Mouse (Mus musculus): ENCODE data around the gene Zfpm1. TPM values are rescaled to one million over a fixed set of nuclear protein-coding genes. Genes with fewer than 3 reads are reported as not detected.
A peak's percentile ranks its signal among the peaks of the same experiment; 100 is the strongest.
"Not testable (repeated sequence)": the region's sequence is repeated elsewhere in the genome, so short reads cannot be mapped to it uniquely, and the experiment has no call there.

The Zfpm1 gene
- total RNA-seq, 2 experiments from 2014 or later: 32.9 to 42.5 TPM

DNA sequence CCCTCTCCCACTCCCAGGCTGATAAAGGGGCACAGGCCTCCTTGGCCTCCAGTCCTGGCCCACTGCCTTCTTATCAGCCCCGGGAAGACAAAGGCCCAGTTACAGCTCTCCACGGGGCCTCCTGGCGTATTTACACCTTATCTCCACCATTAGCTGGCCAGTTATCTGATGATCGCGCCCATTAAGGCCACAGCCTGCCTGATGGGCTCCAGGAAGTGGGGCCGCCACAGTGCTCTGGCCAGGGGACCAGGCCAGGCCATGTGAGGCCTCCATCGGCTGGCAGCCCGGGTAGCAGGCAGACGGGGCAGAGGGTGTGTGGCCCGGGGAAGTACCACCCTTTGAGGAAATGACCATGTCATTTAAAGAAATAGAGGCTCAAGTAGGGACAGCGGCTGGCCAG is 40.9 kb downstream of the Zfpm1 start:
- DNase-seq (ENCODE audit: low spot score in 2 of 2): no peak

DNA sequence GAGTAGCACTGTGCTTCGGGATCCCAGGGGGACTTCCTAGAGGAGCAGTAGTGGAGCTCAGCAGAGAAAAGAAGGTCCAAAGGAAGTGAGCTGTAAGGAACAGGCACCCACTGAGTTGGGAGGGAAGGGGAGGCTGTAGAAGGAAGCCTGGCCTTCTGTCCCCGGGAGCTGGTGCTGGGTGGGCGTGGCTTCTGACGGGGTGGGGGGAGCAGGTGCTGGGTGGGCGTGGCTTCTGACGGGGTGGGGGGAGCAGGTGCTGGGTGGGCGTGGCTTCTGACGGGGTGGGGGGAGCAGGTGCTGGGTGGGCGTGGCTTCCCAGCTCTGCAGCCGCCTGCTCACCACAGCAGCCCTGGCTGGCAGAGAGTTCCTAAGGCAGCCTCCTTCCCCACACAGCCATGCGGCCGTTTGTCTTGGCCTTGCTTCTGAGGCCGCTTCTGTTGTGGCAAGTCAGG is 42.0 kb downstream of the Zfpm1 start:
- DNase-seq (ENCODE audit: low spot score in 2 of 2): not testable (repeated sequence)

DNA sequence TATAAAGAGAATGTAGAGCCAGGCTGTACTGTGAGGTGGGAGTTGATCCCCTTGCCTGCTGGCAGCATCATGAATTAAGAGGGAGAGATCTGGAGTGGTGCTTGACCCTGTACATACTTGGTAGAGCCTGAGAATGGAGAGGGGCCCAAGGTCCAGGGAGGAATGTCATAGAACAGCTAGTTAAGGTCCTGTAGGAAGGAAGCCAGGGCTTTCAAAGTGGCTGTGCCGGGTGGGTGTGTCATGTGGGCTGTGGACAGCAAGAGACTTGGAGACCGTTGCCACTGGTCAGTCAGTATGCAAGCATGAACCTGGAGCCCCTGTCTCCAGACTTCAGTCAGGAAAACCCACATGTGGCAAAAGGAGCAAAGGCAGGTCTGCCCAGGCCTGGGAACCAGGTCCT is 43.3 kb downstream of the Zfpm1 start:
- DNase-seq (ENCODE audit: low spot score in 2 of 2): no peak

DNA sequence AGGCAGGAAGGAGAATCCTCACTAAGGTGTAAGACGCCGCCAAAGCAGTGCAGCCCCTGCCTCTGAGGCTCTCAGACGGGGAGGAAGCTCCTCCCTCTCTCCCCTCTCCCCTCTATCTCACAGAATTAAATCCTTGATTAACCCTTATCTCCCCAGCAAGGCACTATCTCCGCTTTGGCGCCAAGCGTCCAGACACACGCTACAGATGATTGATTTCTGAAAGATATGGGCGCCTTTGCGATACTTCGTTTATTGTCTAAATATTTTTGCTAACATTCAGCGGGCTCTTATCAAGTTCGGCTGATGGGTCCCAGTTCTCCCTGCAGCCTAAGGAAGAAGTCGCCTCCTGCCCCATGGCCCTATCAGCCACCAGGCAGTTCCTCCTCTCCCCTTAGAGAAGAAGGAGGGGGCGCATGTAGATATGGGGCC is 44.2 kb downstream of the Zfpm1 start:
- DNase-seq (ENCODE audit: low spot score in 2 of 2): no peak

DNA sequence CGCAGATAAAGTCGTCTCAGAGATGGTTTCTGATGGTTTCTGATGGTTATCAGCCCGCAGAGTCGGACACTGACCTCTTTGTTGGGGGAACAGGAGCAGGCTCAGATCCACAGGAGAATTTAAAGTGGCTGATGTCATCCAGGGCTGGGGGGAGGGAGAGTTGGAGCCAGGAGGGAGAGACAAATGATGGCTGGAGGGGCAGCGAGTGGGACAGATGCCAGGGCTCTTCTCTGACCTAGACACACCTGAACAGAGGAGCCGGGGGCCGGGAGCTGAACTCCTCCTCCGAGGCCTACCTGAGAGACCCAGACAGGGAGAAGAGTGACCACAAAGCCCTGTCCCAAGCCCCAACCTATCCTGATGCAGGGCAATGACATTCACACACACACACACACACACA is 47.1 kb downstream of the Zfpm1 start:
- no peak for DNase-seq (ENCODE audit: low spot score in 2 of 2)

DNA sequence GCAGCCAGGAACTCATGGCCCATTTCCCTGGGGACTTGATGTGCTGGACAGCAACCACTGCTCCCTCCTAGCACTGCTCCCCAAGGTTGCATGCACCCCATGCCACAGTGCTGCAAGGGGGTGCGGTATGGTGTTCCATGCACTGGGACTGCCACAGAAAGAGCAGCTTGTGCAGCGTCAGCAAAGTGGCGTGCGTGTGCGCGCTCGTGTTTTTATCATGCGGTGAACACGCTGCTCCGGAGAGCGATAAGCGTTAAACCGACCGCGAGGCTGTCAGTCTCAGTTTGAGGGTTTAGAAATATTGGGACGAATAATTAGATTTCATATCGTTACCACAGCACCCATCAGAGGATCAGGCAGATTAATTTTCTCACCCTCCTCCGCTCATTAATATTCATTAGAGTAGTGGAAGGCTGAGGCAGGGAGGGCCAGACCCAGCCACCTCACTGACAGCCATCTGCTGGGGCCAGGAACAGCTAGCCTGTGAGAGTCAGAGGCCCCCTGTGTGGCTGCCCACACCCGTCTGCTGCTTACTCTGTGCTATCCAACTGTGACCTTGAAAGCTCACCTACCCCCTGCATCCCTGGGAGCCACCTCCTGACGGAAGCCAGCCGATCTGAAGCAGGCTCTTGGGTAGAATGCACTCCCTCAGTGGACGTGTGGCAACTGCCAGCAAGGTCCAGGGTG is 47.8 kb downstream of the Zfpm1 start:
- DNase-seq (ENCODE audit: low spot score in 2 of 2): no peak

DNA sequence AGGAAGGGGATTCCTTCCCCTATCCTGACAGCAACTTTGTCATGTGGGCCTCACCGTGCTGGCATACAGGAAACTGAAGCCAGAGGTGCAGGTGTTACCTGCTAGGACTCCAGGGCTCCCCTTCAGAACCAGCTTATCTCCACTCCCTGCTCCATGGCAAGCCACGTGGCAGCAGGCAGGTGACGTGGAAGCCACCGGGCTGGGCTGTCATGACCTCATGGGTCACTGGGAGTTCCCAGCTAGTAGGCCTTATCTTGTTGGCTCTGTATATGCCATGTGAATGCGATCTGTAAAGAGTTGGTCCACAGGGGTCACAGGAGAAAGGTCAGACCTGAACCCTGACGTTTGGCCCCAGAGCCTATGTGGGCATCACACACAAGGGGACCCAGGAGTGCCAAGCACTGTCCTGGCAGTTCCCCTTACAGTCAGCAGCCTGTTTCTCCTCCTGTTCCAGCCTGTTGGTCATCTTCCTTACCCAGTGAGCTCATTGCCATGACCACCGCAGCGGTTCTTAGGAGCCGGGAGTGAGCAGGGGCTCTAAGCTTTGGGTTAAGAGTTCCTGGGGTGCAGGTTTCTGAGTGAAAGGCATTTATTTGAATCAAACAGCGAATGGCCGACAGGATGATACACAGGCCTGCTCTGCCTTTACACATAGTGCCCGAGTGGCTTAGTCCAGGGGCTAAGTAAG is 48.6 kb downstream of the Zfpm1 start:
- DNase-seq (ENCODE audit: low spot score in 2 of 2): no peak

DNA sequence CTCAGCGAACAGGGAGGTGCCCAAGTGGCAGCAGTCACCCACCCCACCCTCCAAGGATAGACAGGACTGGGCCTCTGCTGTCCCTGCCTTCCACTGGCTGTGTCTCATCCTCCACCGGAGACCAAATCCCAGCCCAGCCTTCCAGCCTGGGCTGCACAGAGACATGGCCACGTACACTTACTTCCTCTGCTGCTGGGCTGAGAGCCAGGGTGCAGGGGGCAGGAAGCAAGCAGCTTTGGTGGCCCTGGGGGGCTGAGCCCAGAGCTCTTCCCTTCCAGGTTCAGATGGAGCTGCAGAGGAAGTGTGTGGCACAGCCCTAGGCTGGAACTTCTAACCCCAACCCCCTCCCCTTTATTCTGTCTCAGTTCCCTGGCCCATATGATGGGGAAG is 49.2 kb downstream of the Zfpm1 start:
- no peak for DNase-seq (ENCODE audit: low spot score in 2 of 2)

DNA sequence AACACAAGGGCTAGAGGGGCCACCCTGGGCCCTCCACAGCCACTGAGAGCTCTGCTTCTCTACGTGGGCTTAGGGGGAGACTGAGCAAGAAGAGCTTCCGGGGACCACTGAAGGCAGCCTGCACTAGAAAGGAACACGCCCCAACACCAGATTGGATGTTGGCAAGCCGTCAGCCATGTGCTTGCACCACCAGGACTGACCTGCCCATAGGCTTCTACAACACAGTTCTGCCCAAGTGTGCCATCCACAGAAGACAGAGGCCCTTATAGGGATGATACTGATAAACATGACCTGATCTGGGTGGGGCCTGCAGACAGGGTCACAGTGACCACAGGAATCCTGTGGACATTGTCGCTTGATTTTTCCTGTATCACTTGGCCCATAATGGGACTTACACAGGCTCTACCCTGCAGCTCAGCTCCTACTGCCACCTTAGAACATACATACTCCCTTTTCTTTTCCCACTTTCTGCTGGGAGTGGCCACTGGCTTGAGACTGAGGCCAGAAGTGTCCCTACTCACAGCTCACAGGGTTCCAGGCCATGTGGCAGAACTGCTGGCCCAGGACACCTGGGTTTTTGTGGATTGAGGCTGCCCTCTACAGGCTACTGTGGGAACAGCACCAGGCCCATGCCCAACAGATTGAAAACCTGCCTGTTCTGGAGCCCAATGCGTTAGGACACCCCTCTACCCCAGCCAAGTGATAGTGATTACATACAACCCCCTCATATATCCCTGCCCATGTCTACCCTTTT is 51.0 kb downstream of the Zfpm1 start:
- DNase-seq (ENCODE audit: low spot score in 2 of 2): peak; percentile 69 to 77

DNA sequence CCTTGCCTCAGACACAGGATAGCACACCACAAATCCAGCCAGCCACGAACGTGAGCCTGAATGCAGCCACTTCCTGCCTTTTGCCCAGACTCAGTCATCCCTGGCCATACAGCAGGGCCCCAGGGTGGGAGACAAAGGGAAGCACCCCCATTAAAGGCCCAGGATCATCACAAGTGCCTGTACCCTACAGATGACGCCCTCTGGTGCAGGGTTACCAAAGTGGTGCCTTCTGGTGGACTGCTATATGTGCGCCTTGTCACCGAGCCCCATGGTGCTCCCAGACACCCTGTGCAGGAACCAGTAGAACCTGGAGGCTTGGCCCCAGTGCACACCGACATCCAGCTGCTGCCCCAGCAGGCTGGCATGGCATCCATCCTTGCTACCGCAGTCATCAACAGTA is 51.6 kb downstream of the Zfpm1 start:
- no peak for DNase-seq (ENCODE audit: low spot score in 2 of 2)

DNA sequence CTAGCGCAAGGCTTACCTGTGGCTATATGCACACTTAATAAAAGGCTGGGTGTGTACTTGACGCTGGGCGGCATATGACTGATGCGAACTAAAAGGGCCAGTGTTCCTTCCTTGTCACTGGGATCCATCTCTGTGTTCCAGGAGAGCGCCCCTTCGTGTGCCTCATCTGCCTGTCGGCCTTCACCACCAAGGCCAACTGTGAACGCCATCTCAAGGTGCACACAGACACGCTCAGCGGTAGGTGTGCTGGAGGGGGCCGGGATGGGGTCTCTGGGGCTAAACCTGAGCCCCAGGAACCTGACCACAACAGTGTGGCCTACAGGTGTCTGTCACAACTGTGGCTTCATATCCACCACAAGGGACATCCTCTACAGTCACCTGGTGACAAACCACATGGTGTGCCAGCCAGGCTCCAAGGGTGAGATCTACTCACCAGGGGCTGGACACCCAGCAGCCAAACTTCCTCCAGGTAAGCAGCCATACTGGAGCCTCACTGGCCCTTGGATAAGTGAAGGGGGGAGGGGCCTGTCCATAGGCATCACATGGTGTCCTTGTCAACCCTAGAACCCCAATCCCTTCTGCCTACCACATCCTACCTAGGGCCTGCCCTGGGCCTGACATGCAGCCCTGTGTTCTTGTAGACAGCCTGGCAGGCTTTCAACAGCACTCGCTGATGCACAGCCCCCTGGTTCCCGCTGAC is 53.0 kb downstream of the Zfpm1 start:
- DNase-seq (ENCODE audit: low spot score in 2 of 2): no peak

DNA sequence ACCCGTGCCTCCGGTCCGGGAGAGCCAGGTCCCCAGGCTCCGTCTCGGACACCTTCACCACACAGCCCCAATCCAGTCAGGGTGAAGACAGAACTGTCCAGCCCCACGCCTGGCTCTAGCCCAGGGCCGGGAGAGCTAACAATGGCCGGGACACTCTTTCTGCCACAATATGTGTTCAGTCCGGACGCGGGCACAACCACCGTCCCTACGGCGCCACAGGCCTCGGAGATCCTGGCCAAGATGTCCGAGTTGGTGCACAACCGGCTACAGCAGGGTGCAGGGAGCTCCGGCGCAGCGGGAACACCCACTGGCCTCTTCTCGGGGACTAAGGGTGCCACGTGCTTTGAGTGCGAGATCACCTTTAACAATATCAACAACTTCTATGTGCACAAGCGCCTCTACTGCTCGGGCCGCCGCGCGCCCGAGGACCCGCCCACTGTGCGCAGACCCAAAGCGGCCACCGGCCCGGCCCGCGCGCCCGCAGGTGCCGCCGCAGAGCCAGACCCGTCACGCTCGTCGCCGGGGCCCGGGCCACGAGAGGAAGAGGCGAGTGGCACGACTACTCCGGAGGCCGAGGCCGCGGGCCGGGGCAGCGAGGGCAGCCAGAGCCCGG is 53.8 kb downstream of the Zfpm1 start:
- no peak for DNase-seq (ENCODE audit: low spot score in 2 of 2)

DNA sequence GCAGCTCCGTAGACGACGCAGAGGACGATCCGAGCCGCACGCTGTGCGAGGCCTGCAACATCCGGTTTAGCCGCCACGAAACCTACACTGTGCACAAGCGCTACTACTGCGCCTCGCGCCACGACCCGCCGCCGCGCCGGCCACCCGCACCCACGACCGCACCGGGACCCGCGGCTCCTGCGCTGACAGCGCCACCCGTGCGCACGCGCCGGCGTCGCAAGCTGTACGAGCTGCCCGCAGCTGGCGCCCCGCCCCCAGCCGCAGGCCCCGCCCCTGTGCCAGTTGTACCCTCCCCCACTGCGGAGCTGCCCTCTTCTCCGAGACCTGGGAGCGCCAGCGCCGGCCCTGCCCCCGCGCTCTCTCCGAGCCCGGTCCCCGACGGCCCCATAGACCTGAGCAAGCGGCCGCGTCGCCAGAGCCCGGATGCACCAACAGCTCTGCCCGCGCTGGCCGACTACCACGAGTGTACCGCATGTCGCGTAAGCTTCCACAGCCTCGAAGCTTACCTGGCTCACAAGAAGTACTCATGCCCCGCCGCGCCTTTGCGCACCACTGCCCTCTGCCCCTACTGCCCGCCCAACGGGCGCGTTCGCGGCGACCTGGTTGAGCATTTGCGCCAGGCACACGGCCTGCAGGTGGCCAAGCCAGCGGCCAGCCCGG is 54.4 kb downstream of the Zfpm1 start:
- no peak for DNase-seq (ENCODE audit: low spot score in 2 of 2)

DNA sequence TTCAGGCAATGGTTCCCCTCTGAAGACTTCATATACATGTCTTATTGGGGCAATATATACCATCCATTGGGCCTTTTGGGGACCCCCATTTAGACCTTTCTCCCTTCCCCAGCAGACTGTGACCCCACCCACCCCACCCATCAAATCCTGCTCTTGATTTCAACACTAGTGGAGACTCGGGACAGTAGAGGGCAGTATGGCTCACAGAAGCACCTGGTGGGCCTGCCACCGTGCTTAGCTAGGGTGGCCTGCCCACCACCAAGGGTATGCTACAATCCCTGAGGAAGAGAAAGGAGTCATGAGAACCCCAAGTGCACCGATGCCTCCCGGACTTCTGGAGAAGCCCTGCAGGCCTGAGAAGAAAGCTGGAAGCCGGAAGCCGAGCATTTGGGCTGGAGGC is 56.9 kb downstream of the Zfpm1 start:
- no peak for DNase-seq (ENCODE audit: low spot score in 2 of 2)

DNA sequence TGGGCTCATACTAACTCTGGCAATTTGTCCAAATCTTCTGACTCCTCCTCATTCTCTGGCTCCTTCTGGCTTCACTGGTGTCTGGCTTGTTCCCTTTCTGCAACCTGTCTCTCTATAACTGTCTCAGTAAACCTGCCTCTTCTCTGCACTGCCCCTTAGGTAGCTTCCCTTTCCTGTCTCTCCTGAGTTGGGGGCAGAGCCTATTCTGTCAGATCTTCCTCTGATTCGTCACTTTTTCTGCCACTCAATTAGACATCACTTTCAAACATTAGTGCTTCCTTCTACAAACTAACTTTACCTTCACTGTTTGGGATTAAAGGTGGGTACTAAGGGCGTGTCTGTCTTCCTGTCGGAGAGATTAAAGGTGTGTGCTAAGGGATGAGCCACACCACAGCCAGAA is 58.8 kb downstream of the Zfpm1 start:
- DNase-seq (ENCODE audit: low spot score in 2 of 2): no peak

DNA sequence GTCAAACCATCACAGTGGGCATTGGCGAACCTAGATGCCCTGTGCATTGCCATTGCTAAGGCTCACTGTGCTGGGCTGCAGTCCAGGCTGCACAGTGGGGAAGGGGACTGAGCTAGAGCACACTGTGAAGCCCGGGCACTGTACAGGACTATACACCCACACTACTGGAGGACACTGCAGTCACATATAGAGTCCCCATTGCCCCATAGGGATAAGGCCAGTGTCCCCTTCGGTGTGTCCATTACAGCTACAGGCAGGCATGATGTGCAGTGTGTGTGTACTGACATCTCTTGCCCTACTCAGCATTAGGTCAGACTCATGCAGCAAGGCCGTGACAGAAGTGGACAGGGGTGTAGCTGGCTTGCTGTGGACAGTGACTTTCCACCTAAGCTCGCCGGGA is 59.8 kb downstream of the Zfpm1 start:
- no peak for DNase-seq (ENCODE audit: low spot score in 2 of 2)

DNA sequence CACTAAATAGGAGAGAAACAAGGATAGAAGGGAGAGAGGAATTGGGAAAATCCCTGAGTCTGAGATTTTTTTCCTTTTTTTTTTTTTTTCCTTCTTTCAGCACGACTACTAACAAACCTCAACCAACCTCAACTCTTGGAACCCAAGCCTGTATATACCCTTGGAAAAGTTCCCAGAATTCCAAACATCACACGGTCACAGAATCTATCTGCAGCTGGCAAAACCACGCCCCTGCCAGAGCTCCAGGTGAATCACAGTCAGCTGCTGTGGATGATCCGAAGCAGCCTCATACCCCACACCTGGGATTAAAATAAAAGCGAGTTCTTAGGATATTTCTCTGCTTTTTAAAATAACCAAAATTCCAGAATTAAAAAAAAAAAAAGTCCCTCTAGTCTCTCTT is 60.4 kb downstream of the Zfpm1 start:
- DNase-seq (ENCODE audit: low spot score in 2 of 2): no peak

DNA sequence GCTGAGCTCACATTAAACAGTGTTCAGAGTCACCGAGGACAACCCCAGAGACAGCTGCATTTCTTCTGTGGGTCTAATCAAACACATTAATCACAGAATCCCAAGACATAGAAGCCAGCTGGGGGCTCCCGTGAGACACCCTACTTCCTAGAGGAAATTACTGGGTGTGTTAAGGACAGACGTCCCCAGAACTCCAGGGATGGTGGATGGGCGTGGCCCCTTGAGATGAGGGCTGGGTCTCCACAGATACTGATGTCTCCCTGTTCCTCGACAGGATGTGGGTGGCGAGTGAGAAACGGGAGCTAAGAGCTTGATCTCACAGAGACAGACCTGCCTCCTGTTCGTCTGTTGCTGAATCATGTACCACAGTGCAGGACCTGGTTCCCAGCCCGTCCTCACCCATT is 60.9 kb downstream of the Zfpm1 start:
- no peak for DNase-seq (ENCODE audit: low spot score in 2 of 2)

DNA sequence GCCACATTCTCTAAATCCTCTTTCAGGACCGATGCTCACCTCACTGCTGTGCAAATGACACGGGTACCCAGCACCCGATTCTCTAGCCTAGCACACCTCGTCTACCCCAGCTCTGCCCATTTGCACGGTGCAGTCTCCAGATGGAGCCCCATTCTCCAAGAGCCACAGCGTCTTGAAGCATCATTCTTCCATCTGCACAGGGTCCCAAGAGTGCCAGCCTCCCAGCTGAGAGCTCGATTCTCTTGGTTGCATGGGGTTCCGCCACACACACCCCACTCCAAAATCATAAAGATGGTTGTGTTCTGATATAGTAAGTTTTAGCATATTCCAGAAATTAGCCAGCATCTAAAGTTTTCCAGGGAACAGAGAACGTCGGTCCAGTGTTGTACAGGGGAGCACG is 61.4 kb downstream of the Zfpm1 start:
- no peak for DNase-seq (ENCODE audit: low spot score in 2 of 2)

DNA sequence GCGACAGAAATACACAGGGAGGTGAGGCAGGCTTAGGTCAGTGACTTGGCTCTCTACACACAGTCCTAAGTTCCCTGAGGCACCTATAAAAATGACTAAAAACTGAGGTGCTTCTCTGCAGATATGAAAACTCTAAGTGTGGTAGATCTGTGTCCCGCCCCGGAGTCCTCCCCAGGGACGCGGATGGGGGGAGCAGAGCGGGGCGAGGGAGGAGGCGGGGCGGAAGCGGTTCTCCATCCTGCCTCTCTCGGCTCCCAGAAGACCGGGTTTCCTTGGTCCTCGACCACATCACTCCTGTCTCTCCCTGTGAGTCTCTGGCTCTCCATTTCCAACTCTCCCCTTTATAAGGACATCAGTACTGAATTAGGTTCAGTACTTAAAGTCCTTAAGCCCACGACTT is 61.8 kb downstream of the Zfpm1 start:
- no peak for DNase-seq (ENCODE audit: low spot score in 2 of 2)

DNA sequence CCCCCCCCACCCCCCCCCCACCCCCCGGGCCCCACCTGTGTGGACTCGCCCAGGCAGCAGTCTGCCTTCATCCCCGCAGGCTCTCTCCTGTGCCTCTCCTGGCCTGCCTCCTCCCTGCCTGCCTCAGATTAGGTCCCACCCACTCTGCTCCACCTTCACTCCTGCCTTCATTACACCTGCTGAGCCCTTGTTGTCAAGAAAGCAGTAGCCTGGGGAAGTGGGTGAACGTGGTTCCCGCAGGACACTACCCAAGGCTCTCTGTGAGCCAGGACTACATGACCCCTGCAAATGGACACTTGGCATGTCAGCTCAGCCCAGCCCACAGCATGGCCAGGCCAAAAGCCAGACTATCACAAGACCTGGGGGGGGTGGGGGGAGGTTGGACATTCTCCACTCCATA is 62.3 kb downstream of the Zfpm1 start:
- no peak for DNase-seq (ENCODE audit: low spot score in 2 of 2)
